Mouse (Mus musculus): Measurements from ENCODE around the gene Gm42715.
A peak's percentile ranks its signal among the peaks of the same experiment; 100 is the strongest.
"Not testable (repeated sequence)": the region's sequence is repeated elsewhere in the genome, so short reads cannot be mapped to it uniquely, and the experiment has no call there.

Gm42715 gene

DNA sequence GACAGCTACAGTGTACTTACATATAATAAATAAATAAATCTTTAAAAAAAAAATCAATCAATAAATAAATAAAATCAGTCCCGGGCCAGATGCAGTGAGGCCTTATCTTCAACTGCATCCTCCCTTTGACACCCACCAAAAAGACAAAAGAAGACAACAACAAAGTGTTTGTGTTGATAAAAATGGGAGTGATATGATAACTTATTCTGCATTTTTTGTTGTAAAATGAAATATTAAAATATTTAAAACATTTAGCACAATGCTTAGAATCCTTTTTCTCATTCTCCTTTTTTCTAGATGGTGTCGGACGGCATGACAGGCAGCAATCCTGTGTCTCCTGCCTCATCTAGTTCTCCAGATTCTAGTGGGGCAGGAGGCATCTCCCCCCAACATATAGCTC, at the start of gene Gm42715:
TSS of gene Gm42715 (plus strand) at position 301 of the 400 bp plus-strand sequence.
- DNase-seq, result no peak

DNA sequence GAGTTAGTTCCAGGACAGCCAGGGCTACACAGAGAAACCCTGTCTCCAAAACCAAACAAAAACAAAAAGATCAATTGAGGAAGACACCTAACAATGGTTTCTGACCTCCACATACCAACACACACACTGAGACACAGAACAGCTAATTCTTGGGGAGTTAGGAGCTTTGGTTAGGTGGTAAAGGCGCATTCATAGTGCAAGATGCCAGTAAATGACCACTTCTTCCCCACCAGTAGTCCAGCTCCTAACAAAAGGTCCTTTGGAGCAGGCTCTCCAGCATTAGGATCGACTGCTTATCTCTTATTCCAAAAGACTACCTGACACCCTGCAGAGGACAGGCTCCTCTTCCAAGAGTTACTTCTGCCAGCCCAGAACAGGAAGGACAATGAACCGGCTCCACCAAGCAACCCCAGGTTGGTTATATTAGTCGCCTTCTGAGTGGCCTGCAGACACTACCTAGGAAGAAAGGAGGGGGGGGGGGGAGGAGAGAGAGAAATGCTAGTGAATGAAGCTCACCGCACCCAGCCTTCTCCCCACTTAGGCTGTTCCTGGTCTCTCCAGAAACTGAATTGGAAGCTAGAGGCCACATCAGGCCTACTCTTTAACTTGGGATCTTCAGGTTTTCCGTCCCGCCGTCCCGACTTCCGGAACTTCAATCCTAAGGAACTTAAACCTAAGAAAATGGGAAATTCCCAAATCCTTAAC, 49.2 kb upstream of the Gm42715 start:
- peak in 1 of 2 experiments; percentile 13 for DNase-seq

- DNase-seq, result peak; percentile 85 to 87
These were observed 48.4 kb upstream of the Gm42715 start for GRCm38 (mm10) chr7:127470743-127471645.

DNA sequence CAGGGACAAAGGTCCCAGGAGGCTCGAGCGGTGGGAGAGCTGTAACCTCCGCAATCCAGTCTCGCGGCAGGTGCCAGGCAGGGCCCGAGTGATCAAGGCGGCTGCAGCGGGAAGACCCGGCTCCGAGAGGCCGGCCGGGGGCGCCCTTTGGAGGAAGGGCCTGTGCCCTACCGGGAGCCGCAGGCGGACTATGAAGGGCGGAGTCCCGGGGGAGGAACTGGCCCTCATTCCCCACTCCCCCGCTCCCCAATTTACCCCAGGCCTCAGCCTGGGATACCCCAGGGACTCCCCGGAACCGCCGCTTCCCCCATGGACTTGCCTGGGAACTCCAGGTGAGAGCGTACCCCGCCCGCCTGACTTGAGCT, 47.8 kb upstream of the Gm42715 start:
- DNase-seq, result peak; percentile 48 to 50

DNA sequence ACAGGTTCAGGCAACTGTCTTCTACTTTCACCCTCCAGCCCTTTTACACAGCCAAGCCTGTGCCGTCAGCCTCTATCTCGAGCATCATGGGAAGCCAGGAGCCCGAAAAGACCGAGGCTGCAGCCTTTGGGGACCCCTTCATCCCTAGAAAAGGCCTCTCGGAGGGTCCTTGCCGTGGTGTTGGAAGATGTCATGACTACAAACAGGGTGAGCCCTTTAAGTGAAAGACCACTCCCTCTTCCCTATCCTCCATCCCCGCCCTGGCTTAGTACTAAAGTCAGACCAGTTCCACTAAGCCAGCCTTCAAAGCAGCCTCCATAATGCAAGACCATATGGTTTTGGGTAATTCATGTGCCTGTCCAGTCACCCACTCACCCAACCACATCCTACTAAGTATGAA, 47.3 kb upstream of the Gm42715 start:
- DNase-seq, result no peak

DNA sequence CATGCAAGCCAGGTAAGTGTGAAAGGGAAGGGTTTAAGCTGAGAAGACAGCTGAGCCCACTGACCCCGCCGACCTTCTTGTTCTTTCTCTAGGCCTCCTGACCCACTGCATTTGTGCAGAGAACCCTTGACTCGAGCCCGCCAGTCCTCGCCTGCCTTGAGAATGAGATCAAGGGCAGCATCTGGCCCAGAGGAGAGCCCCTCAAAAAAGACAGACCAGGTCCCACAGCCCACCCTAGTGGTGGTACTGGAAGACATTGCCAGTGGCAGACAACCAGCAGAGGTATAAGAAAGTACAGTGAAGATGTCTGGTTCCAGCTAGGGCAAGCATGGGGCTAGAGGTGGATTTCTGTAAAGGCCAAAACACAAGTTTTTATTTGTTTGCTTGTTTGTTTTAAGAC, 45.7 kb upstream of the Gm42715 start:
- no peak for DNase-seq

- no peak for DNase-seq
These were observed 44.9 kb upstream of the Gm42715 start for GRCm38 (mm10) chr7:127474378-127475070.

DNA sequence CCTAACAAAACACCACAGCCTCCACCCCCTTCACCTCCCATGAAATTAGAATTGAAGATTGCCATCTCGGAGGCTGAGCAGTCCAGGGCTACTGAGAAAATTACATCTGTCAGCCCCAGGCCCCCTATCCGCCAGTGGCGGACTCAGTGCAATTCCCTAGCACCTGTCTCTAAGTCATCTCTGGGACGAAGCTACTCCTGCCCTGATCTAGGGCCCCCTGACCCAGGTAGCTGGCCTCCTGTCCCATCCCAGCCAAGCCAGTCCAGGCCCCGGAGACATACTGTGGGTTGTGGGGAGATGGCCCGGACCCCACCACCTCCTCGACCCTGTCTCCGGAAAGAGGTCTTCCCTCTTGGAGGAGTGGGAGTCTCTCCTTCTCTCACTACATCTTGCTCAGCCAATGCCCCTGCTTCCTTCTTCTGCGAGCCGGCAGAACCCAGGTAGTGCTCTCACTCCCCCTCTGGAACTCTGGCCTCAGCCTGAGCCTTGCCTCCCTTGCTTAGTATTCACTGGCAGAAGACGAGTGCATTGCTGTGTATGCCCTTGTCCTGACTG, 44.1 kb upstream of the Gm42715 start:
- DNase-seq, result no peak

GRCm38 (mm10) chr7:127476336-127476735, 43.0 kb upstream of the Gm42715 start:
- no peak for DNase-seq

- DNase-seq, result no peak
These were observed 42.5 kb upstream of the Gm42715 start for GRCm38 (mm10) chr7:127476855-127477254.

DNA sequence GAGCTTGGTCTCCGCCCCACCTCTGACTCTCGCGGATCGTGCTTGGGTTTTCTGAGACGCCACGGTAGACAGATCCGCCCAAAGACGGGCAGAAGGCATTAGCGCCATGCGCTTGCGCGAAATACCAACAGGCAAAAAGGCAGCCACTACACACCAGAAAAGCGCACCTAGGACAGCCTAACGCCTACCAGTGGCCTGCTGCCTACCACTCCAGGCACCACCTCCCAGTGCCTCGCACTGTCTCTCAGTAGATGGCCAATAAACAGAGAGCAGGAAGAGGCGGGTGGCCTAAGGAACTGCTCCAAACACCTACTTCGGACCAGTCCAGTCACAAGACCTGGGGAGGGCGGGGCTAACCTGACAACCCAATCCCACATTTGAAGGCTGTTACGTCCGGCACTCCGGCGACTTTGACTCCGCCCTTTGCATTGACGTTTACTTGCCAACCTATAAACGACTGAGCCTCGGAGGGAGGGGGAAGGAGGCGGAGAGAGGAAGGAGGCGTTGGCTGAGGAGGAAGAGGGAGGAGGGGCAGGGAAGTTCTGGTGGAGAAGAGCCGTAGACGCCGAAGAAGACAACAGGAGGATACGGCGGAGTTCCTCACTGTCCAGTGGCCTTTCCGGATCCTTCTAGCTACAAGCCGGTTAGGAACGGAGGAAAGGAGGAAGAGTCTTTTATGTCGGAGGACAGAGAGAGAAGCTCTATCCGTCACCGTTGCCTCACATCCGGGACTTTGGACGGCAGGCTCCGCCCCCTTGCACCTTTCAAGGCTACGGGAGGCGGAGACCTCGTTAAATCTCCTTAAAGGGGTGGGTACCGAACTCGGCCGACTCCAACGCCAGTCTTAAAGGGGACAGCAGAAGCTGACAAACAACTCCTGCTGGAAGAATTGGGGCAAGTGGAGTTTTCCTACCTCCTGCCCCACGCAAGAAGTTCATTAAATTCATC, 41.4 kb upstream of the Gm42715 start:
- peak; percentile 98 to 99 for DNase-seq

- no peak for DNase-seq
These were observed 40.6 kb upstream of the Gm42715 start, which contains the start of gene Fbrs for GRCm38 (mm10) chr7:127478635-127479317. Gene Fbrs (plus strand): TSS chr7:127479199.

GRCm38 (mm10) chr7:127479318-127480225, 39.8 kb upstream of the Gm42715 start:
- peak; percentile 28 to 35 for DNase-seq

- peak; percentile 90 to 92 for DNase-seq
These were observed 39.1 kb upstream of the Gm42715 start for GRCm38 (mm10) chr7:127480321-127480720.

DNA sequence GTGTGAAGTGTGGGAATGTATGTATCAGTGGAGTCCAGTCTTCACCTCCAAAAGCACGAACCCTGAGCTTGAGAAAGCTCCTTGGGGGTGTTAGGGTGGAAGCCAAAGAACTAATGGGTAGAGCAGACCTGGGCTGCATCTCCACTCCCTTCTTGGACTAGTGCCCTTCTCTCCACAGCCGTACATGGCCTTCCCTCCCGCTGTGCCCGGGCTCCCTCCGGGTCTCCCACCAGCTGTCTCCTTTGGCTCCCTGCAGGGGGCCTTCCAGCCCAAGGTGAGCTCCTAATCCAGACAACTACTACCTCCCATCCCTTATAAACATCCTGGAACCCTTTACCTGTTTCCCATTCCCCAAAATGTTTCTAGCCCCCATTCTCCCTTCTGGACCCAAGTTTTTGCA, 34.0 kb upstream of the Gm42715 start:
- DNase-seq, result no peak

DNA sequence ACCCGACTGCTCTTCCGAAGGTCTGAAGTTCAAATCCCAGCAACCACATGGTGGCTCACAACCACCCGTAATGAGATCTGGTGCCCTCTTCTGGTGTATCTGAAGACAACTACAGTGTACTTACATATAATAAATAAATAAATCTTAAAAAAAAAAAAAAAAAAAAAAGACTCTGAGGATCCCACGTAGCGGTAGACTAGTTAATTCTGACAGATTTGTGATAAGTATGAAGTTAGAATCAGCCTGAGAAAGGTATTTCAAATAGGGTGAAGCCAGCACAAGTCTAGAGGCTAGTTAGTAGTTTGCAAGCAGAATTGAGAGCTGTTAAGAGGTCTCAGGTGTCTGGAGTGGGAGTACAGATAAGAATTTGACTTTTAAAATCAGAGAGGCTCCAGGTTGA, 31.0 kb upstream of the Gm42715 start:
- not testable (repeated sequence) for DNase-seq

GRCm38 (mm10) chr7:127489982-127490381, 29.4 kb upstream of the Gm42715 start:
- no peak for DNase-seq

- DNase-seq, result no peak
These were observed 27.5 kb upstream of the Gm42715 start for GRCm38 (mm10) chr7:127491846-127492245.

DNA sequence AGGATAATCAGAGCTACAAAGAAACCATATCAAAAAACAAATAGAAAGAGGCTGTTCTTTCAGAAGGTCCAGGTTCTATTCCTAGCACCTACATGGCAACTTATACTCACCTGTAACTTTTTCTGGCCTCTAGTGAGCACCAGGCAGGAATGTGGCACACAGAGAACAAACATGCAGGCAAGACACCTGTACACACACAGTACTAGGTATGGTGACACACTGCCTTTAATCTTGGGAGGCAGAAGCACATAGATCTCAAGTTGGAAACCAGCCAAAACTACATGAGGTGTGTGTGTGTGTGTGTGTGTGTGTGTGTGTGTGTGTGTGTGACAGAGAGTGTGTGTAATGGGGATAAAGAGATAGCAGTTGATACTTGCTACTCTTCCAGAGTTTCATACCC, 24.7 kb upstream of the Gm42715 start:
- no peak for DNase-seq

DNA sequence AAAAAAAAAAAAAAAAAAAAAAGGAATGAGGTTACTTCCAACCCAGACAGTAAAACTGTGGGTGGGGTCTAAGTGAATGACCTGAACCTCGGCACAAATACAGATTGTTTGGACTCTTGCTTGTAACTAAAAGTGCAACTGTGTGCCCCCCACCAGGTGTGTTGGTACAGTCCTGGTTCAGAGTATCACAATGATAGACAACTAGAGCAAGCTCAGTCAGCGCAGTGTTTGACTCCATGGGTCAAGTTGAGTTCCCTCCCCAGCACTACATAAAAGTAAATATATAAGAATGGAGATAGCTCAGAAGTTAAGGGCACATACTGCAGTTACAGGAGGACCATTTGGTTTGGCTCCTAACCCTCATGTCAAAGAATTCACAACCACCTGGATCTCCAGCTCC, 22.0 kb upstream of the Gm42715 start:
- DNase-seq, result no peak

Measured in B cell, adult 2 months (primary cell).